Mouse (Mus musculus) thymus, postnatal 4 days (tissue): ENCODE data around the gene Zfp27.
"Not testable (repeated sequence)": the region's sequence is repeated elsewhere in the genome, so short reads cannot be mapped to it uniquely, and the experiment has no call there.

Experiments
- DNase-seq: peaks from one replicate; pipeline ENCODE4 v3.0.0; 2021

Zfp27 gene

DNA sequence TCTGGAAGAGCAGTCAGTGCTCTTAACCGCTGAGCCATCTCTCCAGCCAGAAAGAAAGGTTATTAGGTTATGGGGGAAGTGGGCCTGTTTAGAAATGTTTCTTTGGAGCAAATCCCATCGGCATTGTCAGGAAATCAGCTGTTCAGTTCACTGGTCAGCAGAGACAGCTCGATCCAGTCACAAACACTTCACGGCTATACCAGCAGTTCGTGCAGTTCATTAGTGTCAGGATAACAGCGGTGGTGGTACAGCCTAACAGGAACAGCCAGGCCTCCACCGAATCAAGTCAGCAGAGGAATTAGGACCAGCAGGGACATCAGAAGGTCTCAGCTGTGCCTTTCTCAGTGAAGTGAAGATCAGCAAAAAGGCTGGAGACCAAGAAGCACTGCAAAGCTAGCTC, 25.5 kb downstream of the Zfp27 start:
- no peak for DNase-seq

DNA sequence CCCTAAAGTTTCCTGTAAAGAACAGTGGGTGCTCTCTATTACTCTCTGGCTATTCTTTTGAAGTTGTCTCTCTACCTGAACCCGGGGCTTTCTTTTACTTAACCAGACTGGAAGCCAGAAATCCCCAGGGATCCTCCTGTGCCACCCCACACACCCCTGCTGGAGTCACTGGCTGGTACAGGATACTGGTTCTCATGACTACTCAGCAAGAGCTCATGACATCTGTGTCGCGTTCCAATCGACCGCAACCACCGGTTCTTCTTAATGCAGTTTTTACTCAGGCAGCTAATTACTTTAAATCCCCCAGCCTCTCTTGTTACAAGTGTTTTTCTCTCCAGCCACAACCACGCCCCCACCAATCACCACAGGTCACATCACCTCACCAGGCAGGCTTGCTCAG, 26.3 kb downstream of the Zfp27 start:
- DNase-seq = no peak

GRCm38 (mm10) chr7:29877561-29877960, 28.8 kb downstream of the Zfp27 start:
- DNase-seq = not testable (repeated sequence)

GRCm38 (mm10) chr7:29874256-29874655, 32.1 kb downstream of the Zfp27 start:
- DNase-seq = no peak

DNA sequence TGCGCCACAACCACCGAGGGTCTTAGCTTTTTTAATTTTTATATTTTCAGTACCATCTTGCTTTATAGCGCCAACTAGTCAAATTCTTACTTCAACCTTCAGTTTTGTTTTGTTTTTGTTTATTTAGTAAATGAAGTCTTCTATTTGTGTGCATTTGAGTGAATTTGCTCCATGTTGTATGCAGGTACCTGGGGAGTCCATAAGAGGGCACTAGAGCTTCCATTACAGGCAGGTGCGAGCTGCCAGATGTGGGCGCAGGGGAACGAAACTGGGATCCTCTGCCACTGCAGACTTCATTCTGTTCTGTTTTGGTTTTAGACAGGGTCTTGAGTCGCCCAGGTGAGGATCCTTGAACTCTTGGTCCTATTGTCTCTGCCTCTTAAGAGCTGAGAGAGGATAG, 44.7 kb downstream of the Zfp27 start:
- DNase-seq = no peak

GRCm38 (mm10) chr7:29859532-29860517, 46.5 kb downstream of the Zfp27 start, which contains the start of gene Zfp420:
Gene Zfp420, plus strand, starts transcription at chr7:29859979.
- peak; percentile 83 for DNase-seq

DNA sequence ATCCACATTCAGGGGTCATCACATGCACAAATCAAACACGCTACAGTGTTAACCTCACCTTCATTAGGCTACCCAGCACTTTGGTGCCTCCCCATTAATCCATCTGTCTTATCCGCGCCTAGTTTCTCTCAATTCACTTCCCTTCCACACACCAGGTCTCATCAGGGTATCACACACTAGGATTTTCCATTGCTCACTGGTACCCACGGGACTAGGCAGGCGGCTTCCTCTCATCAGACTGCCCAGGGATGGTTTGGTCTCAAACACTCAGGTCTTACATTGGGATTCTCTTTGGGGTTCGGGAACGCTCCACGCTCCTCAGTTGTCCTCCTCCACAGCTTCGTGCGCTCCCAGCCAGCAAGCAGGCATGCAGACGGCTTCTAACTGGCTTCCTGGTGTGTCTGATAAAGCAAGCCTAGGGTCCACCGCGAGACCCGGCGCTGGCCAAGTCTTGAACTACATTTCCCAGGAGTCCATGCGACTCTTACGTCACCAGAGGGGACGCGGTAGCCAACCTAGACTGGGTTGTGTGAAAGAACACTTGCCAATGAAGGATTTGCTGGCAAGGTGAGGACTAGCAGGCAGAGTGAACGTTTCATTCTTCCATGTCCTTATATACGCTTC, 53.0 kb downstream of the Zfp27 start, which contains the start of gene Zfp940:
Gene Zfp940, minus strand, starts transcription at position 451 of the 624 bp plus-strand sequence.
- peak; percentile 92 for DNase-seq

GRCm38 (mm10) chr7:29852831-29853218, 53.5 kb downstream of the Zfp27 start:
- DNase-seq = no peak

GRCm38 (mm10) chr7:29844616-29845015, 61.8 kb downstream of the Zfp27 start:
- DNase-seq = no peak
